Mouse (Mus musculus): ENCODE results near the gene Gtf2h2.

GRCm38 (mm10) chr13:100511146-100511859 is 18.9 kb upstream of the Gtf2h2 start:
- TF ChIP-seq CTCF (IDR thresholded peaks at IDR 0.05; ENCODE audit: low read depth) (no peak), EP300 (IDR thresholded peaks at IDR 0.05; ENCODE audit: low read depth) (no peak)
